Mouse (Mus musculus) embryonic fibroblast, embryonic 13.5 days (primary cell): ENCODE results near the gene Ppfia4. TPM values are rescaled to one million over a fixed set of nuclear protein-coding genes. Genes with fewer than 3 reads are reported as not detected.

Experiments used
- H3K27ac ChIP-seq: 2 replicates; pipeline ENCODE4 v1.5.1; 2012; ENCODE audit warnings: low read length, control low read depth, inconsistent platforms; ENCODE audit not compliant: insufficient read depth
- H3K4me1 ChIP-seq: 2 replicates; pipeline ENCODE4 v1.6.1; 2011; ENCODE audit warnings: low read length; ENCODE audit not compliant: control insufficient read depth, insufficient read depth
- H3K4me3 ChIP-seq: 2 replicates; pipeline ENCODE4 v1.5.1; 2011; ENCODE audit warnings: mild to moderate bottlenecking, control low read depth, low read length; ENCODE audit not compliant: insufficient read depth
- CTCF ChIP-seq: IDR thresholded peaks from 2 replicates; pipeline ENCODE4 v1.5.1; 2011; ENCODE audit warnings: mild to moderate bottlenecking, control low read depth, low read length, moderate library complexity, borderline replicate concordance; ENCODE audit not compliant: insufficient read depth
- POLR2A ChIP-seq: IDR thresholded peaks from 2 replicates; pipeline ENCODE4 v1.6.1; 2011; ENCODE audit warnings: low read depth, mild to moderate bottlenecking, control low read depth, low read length, moderate library complexity
- polyA plus RNA-seq: library from polyadenylated mRNA; stranded (reverse); fragments of >200 nt; gene quantifications from 2 replicates; pipeline ENCODE4 v1.2.4, GENCODE M21; 2011; ENCODE audit warnings: low read depth; ENCODE audit not compliant: missing spikeins, insufficient read length

The Ppfia4 gene
- polyA plus RNA-seq, 1 experiment = 1.4 TPM

DNA sequence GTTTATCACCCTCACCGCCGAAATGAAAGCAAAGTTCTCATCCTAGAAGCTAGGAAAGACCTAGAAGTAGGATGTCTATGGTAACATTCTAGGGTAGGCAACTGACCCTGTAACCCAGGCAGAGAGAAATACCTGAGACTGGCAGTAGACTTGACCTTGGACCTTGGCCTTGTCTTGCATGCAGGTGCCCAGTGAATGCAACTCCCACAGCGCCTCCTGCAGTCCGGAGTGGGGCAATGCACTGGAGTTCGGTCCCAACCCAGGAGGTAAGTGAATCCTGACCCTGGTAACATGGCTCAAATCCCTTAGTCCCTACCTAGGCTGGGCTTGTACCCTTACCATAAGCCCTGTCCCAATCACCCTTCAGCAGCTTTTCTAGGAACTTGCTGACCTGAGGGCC lies 41.8 kb downstream of the Ppfia4 start:
- Histone ChIP-seq H3K27ac (no peak overlapping the region), H3K4me1 (no peaks in the 10 kb centered on the region), H3K4me3 (no peak overlapping the region)
- no peak for TF ChIP-seq POLR2A
- peak; percentile 8; the same call in 1 of the 2 replicates for TF ChIP-seq CTCF

DNA sequence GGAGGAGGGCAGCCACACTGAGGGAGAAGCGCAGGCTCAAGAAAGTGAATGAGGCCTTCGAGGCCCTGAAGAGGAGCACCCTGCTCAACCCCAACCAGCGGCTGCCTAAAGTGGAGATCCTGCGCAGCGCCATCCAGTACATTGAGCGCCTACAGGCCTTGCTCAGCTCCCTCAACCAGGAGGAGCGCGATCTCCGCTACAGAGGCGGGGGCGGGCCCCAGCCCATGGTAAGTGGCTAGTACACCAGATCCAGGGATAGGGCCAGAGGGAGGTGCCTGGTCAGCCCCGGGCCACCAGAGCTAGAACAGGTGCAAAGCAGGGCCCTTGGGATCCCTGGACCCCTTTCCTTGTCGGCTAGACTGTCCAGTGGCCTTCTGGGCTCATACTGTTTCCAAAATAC lies 42.4 kb downstream of the Ppfia4 start:
- no peak overlapping the region for H3K4me3 ChIP-seq

DNA sequence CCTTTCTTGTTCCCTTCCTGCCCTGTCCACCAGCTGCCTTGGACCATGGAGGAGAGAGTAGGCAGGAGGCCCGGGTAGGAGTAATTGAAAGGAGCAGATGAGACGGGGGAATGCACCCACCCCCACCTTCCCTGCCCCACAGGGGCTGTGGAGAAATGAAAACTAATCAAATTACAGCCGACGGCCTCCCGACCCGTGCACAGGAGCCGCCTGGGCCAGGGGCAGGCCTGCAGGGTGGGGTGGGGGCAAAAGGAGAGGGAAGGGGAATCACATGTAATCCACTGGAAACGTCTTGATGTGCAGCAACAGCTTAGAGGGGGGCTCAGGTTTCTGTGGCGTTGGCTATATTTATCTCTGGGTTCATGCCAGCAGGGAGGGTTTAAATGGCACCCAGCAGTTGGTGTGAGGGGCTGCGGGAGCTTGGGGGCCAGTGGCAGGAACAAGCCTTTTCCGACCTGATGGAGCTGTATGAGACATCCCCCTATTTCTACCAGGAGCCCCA lies 43.1 kb downstream of the Ppfia4 start, which contains the start of gene Myog:
TSS of gene Myog (plus strand) at position 392 of the 502 bp plus-strand sequence.
- Histone ChIP-seq H3K27ac (no peak within 1 kb of the TSS), H3K4me1 (no peaks in the 10 kb centered on the region), H3K4me3 (no peak within 1 kb of the TSS)
- TF ChIP-seq POLR2A (no peak), CTCF (no peak)

More for the DNA sequence above, 42.4 kb downstream of the Ppfia4 start:
- Histone ChIP-seq H3K27ac (no peak overlapping the region), H3K4me1 (no peaks in the 10 kb centered on the region)
- TF ChIP-seq POLR2A = no peak
- no peak for TF ChIP-seq CTCF

GRCm38 (mm10) chr1:134288239-134288638 lies 44.5 kb downstream of the Ppfia4 start:
- Histone ChIP-seq H3K4me3 (no peak overlapping the region), H3K27ac (no peak overlapping the region)
- TF ChIP-seq CTCF (no peak), POLR2A (no peak)

DNA sequence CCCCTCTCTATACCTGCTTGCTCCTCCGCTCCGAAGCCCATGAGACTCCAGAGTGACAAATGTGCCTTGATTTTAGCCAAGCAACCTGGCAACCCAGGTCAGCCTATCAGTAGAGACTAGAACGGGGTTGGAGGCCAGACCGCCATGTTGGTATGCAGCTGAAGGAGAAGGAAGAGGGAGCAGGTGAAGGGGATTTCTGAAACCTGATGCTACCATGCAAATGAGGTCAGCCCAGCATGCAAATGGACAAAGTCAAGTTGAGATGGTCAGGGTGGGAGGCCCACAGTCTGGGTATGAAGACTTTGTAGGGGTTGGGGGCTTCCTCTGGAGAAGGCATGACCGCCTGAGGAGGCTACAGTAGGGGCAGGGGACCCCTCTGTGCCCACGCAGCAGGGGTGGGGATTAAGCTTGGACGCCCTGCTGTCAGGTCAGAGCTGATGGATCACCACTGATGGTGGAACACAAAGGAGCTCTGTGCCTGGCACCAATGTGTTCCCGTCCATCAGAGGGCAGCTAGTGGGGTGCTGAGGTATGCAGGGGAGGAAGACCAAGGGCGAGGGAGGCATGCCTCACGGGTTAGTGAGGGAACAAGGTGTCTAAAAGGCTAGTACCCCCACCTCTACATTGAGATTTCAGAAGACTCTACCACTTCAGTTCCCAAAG lies 47.1 kb downstream of the Ppfia4 start:
- TF ChIP-seq CTCF (no peak), POLR2A (no peak)
- H3K4me3 ChIP-seq = no peak overlapping the region
- H3K4me1 ChIP-seq = no peaks in the 10 kb centered on the region
- H3K27ac ChIP-seq = no peak overlapping the region

More at GRCm38 (mm10) chr1:134288239-134288638, 44.5 kb downstream of the Ppfia4 start:
- no peaks in the 10 kb centered on the region for H3K4me1 ChIP-seq

DNA sequence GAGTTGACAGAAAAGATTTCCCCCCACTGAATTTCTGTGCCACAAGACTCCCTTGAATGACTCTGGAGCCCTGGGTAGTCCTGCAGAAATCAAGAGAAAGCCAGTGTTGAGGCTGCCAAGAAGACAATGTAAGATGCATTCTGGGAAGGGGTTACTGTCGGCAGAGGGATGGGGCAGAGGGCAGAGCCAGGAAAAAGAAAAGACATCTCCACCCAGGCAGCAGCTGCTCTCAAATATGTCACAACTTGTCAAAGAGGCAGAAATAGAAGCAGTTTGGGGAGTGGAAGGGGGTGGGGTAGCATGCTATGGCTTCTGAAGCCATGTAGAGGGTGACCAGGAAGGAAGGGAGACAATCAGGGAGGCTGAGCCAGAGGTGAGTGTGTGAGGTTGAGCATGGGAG lies 49.6 kb downstream of the Ppfia4 start:
- Histone ChIP-seq H3K27ac (no peak overlapping the region), H3K4me1 (no peaks in the 10 kb centered on the region), H3K4me3 (no peak overlapping the region)
- TF ChIP-seq CTCF (no peak), POLR2A (no peak)

GRCm38 (mm10) chr1:134282342-134282741 lies 50.4 kb downstream of the Ppfia4 start:
- no peak overlapping the region for H3K4me3 ChIP-seq
- no peak overlapping the region for H3K27ac ChIP-seq
- no peak for TF ChIP-seq POLR2A
- TF ChIP-seq CTCF = no peak
- no peaks in the 10 kb centered on the region for H3K4me1 ChIP-seq

DNA sequence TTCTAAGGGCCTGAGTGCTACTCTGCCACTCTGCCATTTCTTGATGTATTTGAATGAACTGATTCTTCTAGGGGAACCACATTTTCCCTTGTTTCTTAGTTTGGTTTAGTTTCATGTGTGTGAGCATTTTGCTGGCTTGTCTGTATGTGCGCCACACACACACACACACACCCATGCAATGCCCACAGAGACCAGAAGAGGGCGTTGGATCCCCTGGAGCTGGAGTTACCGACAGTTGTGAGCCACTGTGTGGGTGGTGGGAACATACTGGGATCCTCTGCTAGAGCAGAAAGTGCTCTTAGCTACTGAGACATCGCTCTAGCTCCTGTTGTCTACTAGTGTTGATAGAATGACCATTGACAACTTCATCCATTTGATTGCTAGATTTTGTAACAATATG lies 51.2 kb downstream of the Ppfia4 start:
- Histone ChIP-seq H3K4me1 (no peaks in the 10 kb centered on the region), H3K27ac (no peak overlapping the region), H3K4me3 (no peak overlapping the region)
- TF ChIP-seq POLR2A (no peak), CTCF (no peak)

DNA sequence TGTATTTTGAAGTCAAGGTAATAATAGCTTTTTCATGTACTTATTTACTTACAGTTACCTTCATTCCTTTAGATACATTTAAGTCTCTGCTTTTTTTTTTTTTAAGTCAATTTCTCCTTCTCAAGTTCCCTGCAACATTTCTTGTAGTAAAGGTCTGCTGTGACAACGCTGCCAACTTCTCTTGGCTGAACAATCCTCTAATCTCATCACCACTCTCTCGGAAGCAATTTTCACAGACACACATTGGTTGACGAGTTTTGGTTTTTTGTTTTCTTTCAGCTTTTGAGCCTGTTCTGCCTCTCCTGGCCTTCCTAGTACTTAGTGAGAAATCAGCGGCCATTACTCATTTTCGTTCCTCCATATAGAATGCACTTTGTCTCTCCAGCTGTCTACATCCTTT lies 52.6 kb downstream of the Ppfia4 start:
- no peaks in the 10 kb centered on the region for H3K4me1 ChIP-seq
- H3K4me3 ChIP-seq = no peak overlapping the region
- no peak for TF ChIP-seq CTCF
- TF ChIP-seq POLR2A = no peak
- H3K27ac ChIP-seq = no peak overlapping the region

DNA sequence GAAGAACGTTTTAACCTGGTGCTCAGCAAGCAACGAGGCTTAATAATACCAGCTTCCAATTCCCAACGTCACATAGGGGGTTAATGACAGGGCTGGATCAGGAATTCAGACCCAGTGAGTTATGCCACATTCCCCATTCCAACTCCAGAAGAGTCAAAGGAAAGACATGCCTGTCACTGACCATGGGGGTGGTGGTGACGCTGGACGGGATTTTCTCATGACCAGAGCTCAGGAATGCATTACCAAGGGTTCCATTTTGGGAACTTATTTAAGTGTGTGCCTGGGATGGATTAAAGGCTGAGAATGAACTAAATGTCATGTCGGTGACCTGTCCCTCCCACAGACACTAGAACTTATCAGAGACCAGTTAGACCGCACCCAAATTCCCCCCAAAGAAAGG lies 55.9 kb downstream of the Ppfia4 start:
- no peaks in the 10 kb centered on the region for H3K4me1 ChIP-seq
- no peak overlapping the region for H3K27ac ChIP-seq
- H3K4me3 ChIP-seq = no peak overlapping the region
- no peak for TF ChIP-seq POLR2A
- TF ChIP-seq CTCF = no peak
